Mouse (Mus musculus): ENCODE measurements around the gene Tex14. TPM values are rescaled to one million over a fixed set of nuclear protein-coding genes. Genes with fewer than 3 reads are reported as not detected.
"Not testable (repeated sequence)": the region's sequence is repeated elsewhere in the genome, so short reads cannot be mapped to it uniquely, and the experiment has no call there.

The Tex14 gene
- polyA plus RNA-seq, 1 experiment from 2014 or later, result 1.0 TPM

- Histone ChIP-seq H3K27ac (peak overlapping the region; percentile 86), H3K4me2 (replicated peaks) (peak overlapping the region; percentile 67), H3K27me3 (replicated peaks) (no peaks in the 10 kb centered on the region), H3K9me3 (no peaks in the 10 kb centered on the region), H3K36me3 (no peaks in the 10 kb centered on the region), H3K4me3 (peak overlapping the region; percentile 57), H3K4me1 (no peaks in the 10 kb centered on the region), H3K9ac (peak overlapping the region; percentile 72)
- 3% methylated on average over 58 of the region's 58 CpGs for WGBS
- ATAC-seq (ENCODE audit: low FRiP score, low read depth), result peak; percentile 91
Observed at GRCm38 (mm10) chr11:87404111-87404853, 583 bp upstream of the Tex14 start.

GRCm38 (mm10) chr11:87413412-87413811, 8.5 kb downstream of the Tex14 start:
- not testable (repeated sequence) for H3K4me2 ChIP-seq (replicated peaks); ATAC-seq (ENCODE audit: low FRiP score, low read depth); H3K27ac ChIP-seq; H3K4me3 ChIP-seq; H3K4me1 ChIP-seq; H3K9ac ChIP-seq; H3K27me3 ChIP-seq (replicated peaks); H3K9me3 ChIP-seq; H3K36me3 ChIP-seq
- 67% methylated on average over 3 of the region's 3 CpGs for WGBS

- Histone ChIP-seq H3K4me1 (no peaks in the 10 kb centered on the region), H3K27me3 (replicated peaks) (no peaks in the 10 kb centered on the region), H3K36me3 (no peaks in the 10 kb centered on the region), H3K9me3 (no peaks in the 10 kb centered on the region), H3K4me2 (replicated peaks) (no peak overlapping the region), H3K4me3 (no peak overlapping the region), H3K9ac (no peak overlapping the region), H3K27ac (no peak overlapping the region)
- 59% methylated on average over 5 of the region's 5 CpGs for WGBS
- ATAC-seq (ENCODE audit: low FRiP score, low read depth), result no peak
Observed at GRCm38 (mm10) chr11:87416120-87416519, 11.3 kb downstream of the Tex14 start.

GRCm38 (mm10) chr11:87420861-87421260, 16.0 kb downstream of the Tex14 start:
- no peak overlapping the region for H3K4me3 ChIP-seq
- no peaks in the 10 kb centered on the region for H3K4me1 ChIP-seq
- H3K36me3 ChIP-seq, result no peaks in the 10 kb centered on the region
- ATAC-seq (ENCODE audit: low FRiP score, low read depth), result no peak
- no peaks in the 10 kb centered on the region for H3K27me3 ChIP-seq (replicated peaks)
- H3K27ac ChIP-seq, result no peak overlapping the region
- no peaks in the 10 kb centered on the region for H3K9me3 ChIP-seq
- no peak overlapping the region for H3K9ac ChIP-seq
- no peak overlapping the region for H3K4me2 ChIP-seq (replicated peaks)

- WGBS, result 36% methylated on average over 6 of the region's 6 CpGs
- Histone ChIP-seq H3K27me3 (replicated peaks) (no peaks in the 10 kb centered on the region), H3K9me3 (no peaks in the 10 kb centered on the region), H3K4me3 (no peak overlapping the region), H3K36me3 (no peaks in the 10 kb centered on the region), H3K4me1 (no peaks in the 10 kb centered on the region), H3K4me2 (replicated peaks) (peak overlapping the region; percentile 55), H3K9ac (no peak overlapping the region; the same call in 1 of the 2 replicates), H3K27ac (no peak overlapping the region)
- ATAC-seq (ENCODE audit: low FRiP score, low read depth), result no peak
Observed at GRCm38 (mm10) chr11:87421760-87422201, 16.9 kb downstream of the Tex14 start.

GRCm38 (mm10) chr11:87422511-87423340, 17.9 kb downstream of the Tex14 start:
- WGBS, result under 1% methylated on average over 26 of the region's 26 CpGs
- peak; percentile 85 for ATAC-seq (ENCODE audit: low FRiP score, low read depth)

GRCm38 (mm10) chr11:87423551-87424325, 18.9 kb downstream of the Tex14 start:
- H3K4me2 ChIP-seq (replicated peaks), result no peak overlapping the region
- no peaks in the 10 kb centered on the region for H3K27me3 ChIP-seq (replicated peaks)
- 57% methylated on average over 6 of the region's 6 CpGs for WGBS

More at GRCm38 (mm10) chr11:87422511-87423340, 17.9 kb downstream of the Tex14 start:
- no peak overlapping the region for H3K27ac ChIP-seq
- peak overlapping the region; percentile 55 for H3K4me2 ChIP-seq (replicated peaks)
- no peaks in the 10 kb centered on the region for H3K4me1 ChIP-seq
- H3K9ac ChIP-seq, result peak overlapping the region; percentile 27; the same call in 1 of the 2 replicates
- peak overlapping the region; percentile 22; the same call in 1 of the 2 replicates for H3K4me3 ChIP-seq
- H3K36me3 ChIP-seq, result no peaks in the 10 kb centered on the region
- H3K9me3 ChIP-seq, result no peaks in the 10 kb centered on the region
- no peaks in the 10 kb centered on the region for H3K27me3 ChIP-seq (replicated peaks)

GRCm38 (mm10) chr11:87426121-87426449, 21.2 kb downstream of the Tex14 start:
- Histone ChIP-seq H3K4me1 (no peaks in the 10 kb centered on the region), H3K36me3 (no peaks in the 10 kb centered on the region), H3K4me2 (replicated peaks) (peak overlapping the region; percentile 51), H3K27me3 (replicated peaks) (no peaks in the 10 kb centered on the region), H3K27ac (no peak overlapping the region), H3K4me3 (peak overlapping the region; percentile 31), H3K9ac (peak overlapping the region; percentile 45; the same call in 1 of the 2 replicates), H3K9me3 (no peaks in the 10 kb centered on the region)
- peak; percentile 56; the same call in 1 of the 2 replicates for ATAC-seq (ENCODE audit: low FRiP score, low read depth)
- under 1% methylated on average over 7 of the region's 7 CpGs for WGBS

More at GRCm38 (mm10) chr11:87423551-87424325, 18.9 kb downstream of the Tex14 start:
- H3K36me3 ChIP-seq, result no peaks in the 10 kb centered on the region
- no peaks in the 10 kb centered on the region for H3K4me1 ChIP-seq
- no peak overlapping the region for H3K4me3 ChIP-seq
- ATAC-seq (ENCODE audit: low FRiP score, low read depth), result no peak
- H3K9ac ChIP-seq, result no peak overlapping the region
- no peak overlapping the region for H3K27ac ChIP-seq
- H3K9me3 ChIP-seq, result no peaks in the 10 kb centered on the region

- H3K9ac ChIP-seq; H3K4me1 ChIP-seq; H3K27me3 ChIP-seq (replicated peaks); H3K36me3 ChIP-seq; H3K4me3 ChIP-seq; H3K27ac ChIP-seq; H3K9me3 ChIP-seq: not testable (repeated sequence)
- peak; percentile 87 for ATAC-seq (ENCODE audit: low FRiP score, low read depth)
- WGBS, result 2% methylated on average over 24 of the region's 24 CpGs
- H3K4me2 ChIP-seq (replicated peaks), result peak overlapping the region; percentile 51
Observed at GRCm38 (mm10) chr11:87426450-87427250, 21.8 kb downstream of the Tex14 start.

GRCm38 (mm10) chr11:87427273-87428050, 22.6 kb downstream of the Tex14 start:
- Histone ChIP-seq H3K4me2 (replicated peaks) (no peak overlapping the region), H3K36me3 (no peaks in the 10 kb centered on the region), H3K9me3 (no peaks in the 10 kb centered on the region), H3K4me1 (no peaks in the 10 kb centered on the region), H3K27ac (no peak overlapping the region), H3K4me3 (no peak overlapping the region), H3K27me3 (replicated peaks) (no peaks in the 10 kb centered on the region), H3K9ac (no peak overlapping the region)
- no peak for ATAC-seq (ENCODE audit: low FRiP score, low read depth)
- 38% methylated on average over 1 of the region's 1 CpGs for WGBS
